Mouse (Mus musculus): ENCODE results near the gene Eea1. TPM values are rescaled to one million over a fixed set of nuclear protein-coding genes. Genes with fewer than 3 reads are reported as not detected.

Gene Eea1
- 15.9 and 16.8 TPM in 2 replicates for polyA plus RNA-seq (2016; fragmentation: Nextera tagmentation; extraction: Ambion mirVana)

GRCm38 (mm10) chr10:95940046-95940900, at the start of gene Eea1:
Eea1 (plus strand) TSS chr10:95940650.
- WGBS: under 1% methylated on average over 58 of the region's 59 CpGs
- Histone ChIP-seq H3K4me2 (replicated peaks) (peak within 1 kb of the TSS; percentile 91), H3K36me3 (no peaks in the 10 kb centered on the region), H3K27me3 (replicated peaks) (no peaks in the 10 kb centered on the region), H3K9me3 (no peaks in the 10 kb centered on the region), H3K4me3 (peak within 1 kb of the TSS; percentile 80), H3K4me1 (peaks cover 17% of the 10 kb centered on the region), H3K9ac (peak within 1 kb of the TSS; percentile 88), H3K27ac (peak within 1 kb of the TSS; percentile 87)
- ATAC-seq (ENCODE audit: low FRiP score, low read depth): peak; percentile 99

DNA sequence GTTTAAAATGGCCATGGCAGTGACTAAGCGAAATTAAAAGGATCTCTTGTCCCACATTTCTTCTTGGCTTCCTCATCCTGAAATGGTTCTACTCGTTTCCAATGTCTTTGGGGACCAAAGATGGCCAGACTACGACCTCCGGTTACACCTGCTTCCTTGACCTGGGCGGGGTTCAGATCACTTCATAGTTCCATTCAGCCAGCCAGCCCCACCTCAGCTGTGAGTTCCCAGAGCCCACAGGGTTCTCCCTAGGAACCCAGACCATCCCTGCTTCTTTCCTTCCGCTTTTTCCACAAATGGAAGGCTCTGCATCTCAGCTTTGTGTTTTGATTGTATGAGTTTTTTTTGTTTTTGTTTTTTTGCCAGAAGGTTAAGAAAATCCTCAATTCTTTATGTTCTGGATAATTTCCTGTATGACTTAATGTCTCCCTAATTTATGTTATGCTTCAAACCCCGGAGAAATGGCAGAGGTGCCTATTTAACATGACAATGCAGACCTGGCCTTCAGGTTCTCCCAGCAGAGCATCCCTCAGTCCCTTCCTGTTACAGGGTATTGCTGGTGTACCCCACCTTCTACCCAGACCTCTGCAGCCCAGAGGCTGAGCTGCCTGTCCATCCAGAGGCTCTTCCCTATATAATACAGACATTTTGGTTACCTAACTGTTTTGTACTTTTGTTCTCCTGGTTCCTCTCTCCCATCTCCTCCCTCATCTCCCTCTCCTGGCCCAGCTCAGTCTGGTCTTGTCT, 49.1 kb upstream of the Eea1 start:
- H3K4me1 ChIP-seq: no peaks in the 10 kb centered on the region
- no peak overlapping the region for H3K4me3 ChIP-seq
- ATAC-seq (ENCODE audit: low FRiP score, low read depth): no peak
- no peaks in the 10 kb centered on the region for H3K27me3 ChIP-seq (replicated peaks)
- no peak overlapping the region for H3K9ac ChIP-seq
- H3K9me3 ChIP-seq: no peaks in the 10 kb centered on the region
- H3K27ac ChIP-seq: no peak overlapping the region
- 70% methylated on average over 7 of the region's 7 CpGs for WGBS
- no peaks in the 10 kb centered on the region for H3K36me3 ChIP-seq
- no peak overlapping the region for H3K4me2 ChIP-seq (replicated peaks)

- Histone ChIP-seq H3K27me3 (replicated peaks) (no peaks in the 10 kb centered on the region), H3K9me3 (no peaks in the 10 kb centered on the region), H3K4me2 (replicated peaks) (no peak overlapping the region), H3K36me3 (no peaks in the 10 kb centered on the region), H3K4me3 (no peak overlapping the region), H3K27ac (no peak overlapping the region), H3K9ac (no peak overlapping the region), H3K4me1 (no peaks in the 10 kb centered on the region)
- no peak for ATAC-seq (ENCODE audit: low FRiP score, low read depth)
- 83% methylated on average over 9 of the region's 9 CpGs for WGBS
These were observed 48.3 kb upstream of the Eea1 start for GRCm38 (mm10) chr10:95892132-95892531.

- H3K9ac ChIP-seq: no peak overlapping the region
- H3K4me2 ChIP-seq (replicated peaks): no peak overlapping the region
- H3K27ac ChIP-seq: no peak overlapping the region
- no peak overlapping the region for H3K4me3 ChIP-seq
- no peak for ATAC-seq (ENCODE audit: low FRiP score, low read depth)
- 90% methylated on average over 14 of the region's 14 CpGs for WGBS
- H3K27me3 ChIP-seq (replicated peaks): no peaks in the 10 kb centered on the region
- H3K4me1 ChIP-seq: no peaks in the 10 kb centered on the region
- no peaks in the 10 kb centered on the region for H3K36me3 ChIP-seq
- H3K9me3 ChIP-seq: no peaks in the 10 kb centered on the region
These were observed 47.0 kb upstream of the Eea1 start for GRCm38 (mm10) chr10:95893291-95893932.

- 43% methylated on average over 17 of the region's 17 CpGs for WGBS
- 0 out of 2 replicates have a peak overlapping the region, but pooled peaks have one; percentile 7 for H3K4me3 ChIP-seq
- ATAC-seq (ENCODE audit: low FRiP score, low read depth): no peak
- no peak overlapping the region for H3K27ac ChIP-seq
- peak overlapping the region; percentile 54 for H3K4me2 ChIP-seq (replicated peaks)
- H3K36me3 ChIP-seq: no peaks in the 10 kb centered on the region
- no peaks in the 10 kb centered on the region for H3K4me1 ChIP-seq
- H3K27me3 ChIP-seq (replicated peaks): no peaks in the 10 kb centered on the region
- no peaks in the 10 kb centered on the region for H3K9me3 ChIP-seq
- H3K9ac ChIP-seq: no peak overlapping the region
These were observed 46.2 kb upstream of the Eea1 start for GRCm38 (mm10) chr10:95894036-95894855.

DNA sequence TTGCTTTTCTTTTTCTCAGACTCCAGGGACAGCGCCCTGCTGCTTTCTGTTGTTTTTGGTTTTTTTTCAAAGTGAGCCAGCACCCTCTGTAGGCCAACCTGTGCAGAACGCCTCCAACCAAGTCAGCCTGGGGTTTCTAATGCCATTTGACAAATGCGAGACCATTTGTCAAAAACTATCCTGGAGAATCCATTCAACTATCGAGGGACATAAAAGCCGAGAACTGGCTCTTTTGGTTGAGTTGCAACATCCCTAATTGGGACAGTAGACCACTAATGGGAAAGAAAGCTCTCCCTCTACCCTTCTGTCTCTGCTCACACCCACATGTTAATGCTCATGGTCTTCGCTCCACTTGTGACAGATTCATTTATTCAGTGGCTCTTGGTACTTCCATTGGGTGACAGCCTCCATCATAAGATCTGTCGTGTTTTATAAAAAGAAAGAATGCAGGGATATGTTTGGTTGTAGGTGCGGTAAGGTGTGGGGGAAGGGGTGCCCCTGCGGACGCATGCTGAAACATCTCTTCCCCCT, 45.5 kb upstream of the Eea1 start:
- no peak overlapping the region for H3K27ac ChIP-seq
- ATAC-seq (ENCODE audit: low FRiP score, low read depth): no peak
- H3K9me3 ChIP-seq: no peaks in the 10 kb centered on the region
- H3K27me3 ChIP-seq (replicated peaks): no peaks in the 10 kb centered on the region
- H3K4me3 ChIP-seq: 0 out of 2 replicates have a peak overlapping the region, but pooled peaks have one; percentile 7
- no peaks in the 10 kb centered on the region for H3K4me1 ChIP-seq
- no peak overlapping the region for H3K9ac ChIP-seq
- 46% methylated on average over 10 of the region's 10 CpGs for WGBS
- H3K36me3 ChIP-seq: no peaks in the 10 kb centered on the region
- peak overlapping the region; percentile 54 for H3K4me2 ChIP-seq (replicated peaks)

DNA sequence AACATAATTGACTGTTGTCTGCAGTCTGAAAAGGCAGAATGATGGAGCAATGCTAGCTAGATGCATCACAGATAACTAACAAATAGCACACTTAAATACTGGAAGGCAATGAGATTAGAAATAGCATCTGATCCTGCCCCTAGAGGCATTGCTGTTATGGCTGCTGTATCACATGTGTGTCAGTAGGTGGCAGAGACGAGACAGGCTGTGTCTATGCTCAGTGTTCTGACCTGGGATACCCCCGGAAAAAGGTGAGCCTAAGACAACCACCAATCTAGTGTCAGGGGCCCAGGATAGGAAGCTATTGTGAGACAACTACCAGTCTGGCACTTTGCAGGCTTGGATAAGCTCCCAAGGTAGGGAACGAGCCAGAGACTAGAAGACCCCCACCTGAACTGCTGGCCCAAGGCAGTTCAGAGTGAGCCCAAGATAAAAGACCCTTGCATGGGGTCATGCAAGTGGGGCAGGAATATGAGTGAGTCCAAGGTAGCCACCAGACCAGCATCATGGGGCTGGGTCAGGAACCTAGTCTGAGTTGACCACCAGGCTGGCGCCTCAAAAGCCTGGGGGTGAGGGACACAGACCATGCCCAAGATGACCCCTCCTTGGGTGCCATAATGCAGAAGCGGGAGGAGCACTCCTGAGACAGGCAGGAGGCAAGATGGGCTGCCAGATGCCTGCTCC, 41.8 kb upstream of the Eea1 start:
- Histone ChIP-seq H3K9ac (no peak overlapping the region), H3K9me3 (no peaks in the 10 kb centered on the region), H3K4me1 (no peaks in the 10 kb centered on the region), H3K4me3 (no peak overlapping the region), H3K36me3 (no peaks in the 10 kb centered on the region), H3K27me3 (replicated peaks) (no peaks in the 10 kb centered on the region), H3K4me2 (replicated peaks) (no peak overlapping the region), H3K27ac (no peak overlapping the region)
- ATAC-seq (ENCODE audit: low FRiP score, low read depth): no peak
- 69% methylated on average over 5 of the region's 5 CpGs for WGBS

GRCm38 (mm10) chr10:95904668-95905067, 35.8 kb upstream of the Eea1 start:
- Histone ChIP-seq H3K27ac (no peak overlapping the region), H3K36me3 (no peaks in the 10 kb centered on the region), H3K9ac (no peak overlapping the region), H3K9me3 (no peaks in the 10 kb centered on the region), H3K4me1 (no peaks in the 10 kb centered on the region), H3K27me3 (replicated peaks) (no peaks in the 10 kb centered on the region), H3K4me2 (replicated peaks) (no peak overlapping the region), H3K4me3 (no peak overlapping the region)
- 85% methylated on average over 6 of the region's 6 CpGs for WGBS
- no peak for ATAC-seq (ENCODE audit: low FRiP score, low read depth)

DNA sequence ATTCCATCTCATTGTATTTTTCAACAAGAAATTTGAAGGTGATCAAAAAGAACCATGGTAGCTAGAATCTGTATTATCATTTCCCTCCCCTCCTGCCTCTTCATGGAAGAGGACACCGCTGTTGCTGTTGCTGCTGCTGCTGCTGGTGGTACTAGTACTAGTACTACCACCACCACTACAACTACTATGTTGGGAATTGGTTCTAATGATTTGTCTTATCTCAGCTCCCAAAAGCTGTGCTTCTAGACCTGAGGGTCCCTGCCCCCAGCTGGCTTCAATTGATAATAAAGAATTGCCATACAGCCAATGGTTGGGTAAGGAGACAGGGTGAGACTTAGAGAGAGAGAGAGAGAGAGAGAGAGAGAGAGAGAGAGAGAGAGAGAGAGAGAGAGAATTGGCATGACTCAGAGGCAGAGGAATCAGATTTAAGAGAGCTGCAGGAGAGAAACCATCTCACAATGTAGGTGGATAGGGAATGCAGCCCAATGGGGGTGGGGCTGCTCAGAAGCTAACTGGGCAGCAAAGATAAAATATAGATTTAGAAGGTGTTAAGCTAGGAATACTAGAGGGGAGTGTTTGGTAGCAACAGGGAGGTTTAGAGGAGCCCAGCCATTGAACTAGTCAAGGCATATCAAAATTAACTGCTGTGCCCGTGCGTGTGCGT, 31.1 kb upstream of the Eea1 start:
- H3K4me2 ChIP-seq (replicated peaks): no peak overlapping the region
- 97% methylated on average over 4 of the region's 4 CpGs for WGBS
- H3K9me3 ChIP-seq: no peaks in the 10 kb centered on the region
- no peaks in the 10 kb centered on the region for H3K4me1 ChIP-seq
- H3K9ac ChIP-seq: no peak overlapping the region
- H3K36me3 ChIP-seq: no peaks in the 10 kb centered on the region
- no peak overlapping the region for H3K4me3 ChIP-seq
- no peak overlapping the region for H3K27ac ChIP-seq
- no peak for ATAC-seq (ENCODE audit: low FRiP score, low read depth)
- no peaks in the 10 kb centered on the region for H3K27me3 ChIP-seq (replicated peaks)

GRCm38 (mm10) chr10:95911016-95911415, 29.4 kb upstream of the Eea1 start:
- 87% methylated on average over 5 of the region's 5 CpGs for WGBS

More at GRCm38 (mm10) chr10:95911016-95911415, 29.4 kb upstream of the Eea1 start:
- no peaks in the 10 kb centered on the region for H3K27me3 ChIP-seq (replicated peaks)
- H3K36me3 ChIP-seq: no peaks in the 10 kb centered on the region
- no peaks in the 10 kb centered on the region for H3K4me1 ChIP-seq
- H3K9ac ChIP-seq: no peak overlapping the region
- no peak overlapping the region for H3K4me2 ChIP-seq (replicated peaks)
- H3K9me3 ChIP-seq: no peaks in the 10 kb centered on the region
- H3K4me3 ChIP-seq: no peak overlapping the region
- no peak overlapping the region for H3K27ac ChIP-seq
- ATAC-seq (ENCODE audit: low FRiP score, low read depth): no peak

All from neural tube, embryonic 12.5 days (tissue).